Mouse (Mus musculus) lung, embryonic 14.5 days (tissue): ENCODE measurements around the gene Aox2. TPM values are rescaled to one million over a fixed set of nuclear protein-coding genes. Genes with fewer than 3 reads are reported as not detected.

Source experiments
- ATAC-seq: fragments of 200-750 bp; cut with Nextera tagmentation; 2 replicates; pipeline ENCODE4 v1.8.0; 2017; ENCODE audit warnings: mild to moderate bottlenecking, moderate TSS enrichment, moderate library complexity; ENCODE audit not compliant: insufficient read depth
- DNase-seq: peaks from one replicate; pipeline ENCODE4 v3.0.0-alpha.2; 2015
- H3K27ac ChIP-seq: fragments of 300-500 bp; sonication (generic); 2 replicates; pipeline ENCODE4 v1.5.1; 2014; ENCODE audit warnings: low read depth, mild to moderate bottlenecking, moderate library complexity
- H3K27me3 ChIP-seq: fragments of 300-500 bp; sonication (generic); 2 replicates; pipeline ENCODE4 v1.6.1; 2014; ENCODE audit warnings: low read length, control low read depth; ENCODE audit not compliant: insufficient read depth
- H3K36me3 ChIP-seq: fragments of 300-500 bp; sonication (generic); 2 replicates; pipeline ENCODE4 v1.6.1; 2014; ENCODE audit warnings: control low read depth; ENCODE audit not compliant: insufficient read depth
- H3K4me1 ChIP-seq: fragments of 300-500 bp; sonication (generic); 2 replicates; pipeline ENCODE4 v1.6.1; 2014; ENCODE audit warnings: antibody characterized with exemption, control low read depth; ENCODE audit not compliant: insufficient read depth
- H3K4me2 ChIP-seq: fragments of 300-500 bp; sonication (generic); 2 replicates; pipeline ENCODE4 v1.6.1; 2014; ENCODE audit warnings: mild to moderate bottlenecking
- H3K4me3 ChIP-seq: fragments of 300-500 bp; sonication (generic); 2 replicates; pipeline ENCODE4 v1.5.1; 2014; ENCODE audit warnings: low read depth, low read length
- H3K9ac ChIP-seq: fragments of 300-500 bp; sonication (generic); 2 replicates; pipeline ENCODE4 v1.6.1; 2014
- H3K9me3 ChIP-seq: fragments of 300-500 bp; sonication (generic); 2 replicates; pipeline ENCODE4 v1.6.1; 2016; ENCODE audit warnings: low read depth, low read length, control low read depth
- CTCF ChIP-seq: IDR thresholded peaks from 2 replicates; pipeline ENCODE4 v1.5.1; 2016; ENCODE audit warnings: antibody characterized with exemption, low read depth
- WGBS: fragments of 180-500 bp; shearing (Covaris S2); extraction: QIAGEN DNeasy Blood & Tissue Kit; methylation state at CpG from one replicate; pipeline ENCODE4 v1.1.7; 2014; 5-methylcytosine and 5-hydroxymethylcytosine counted together
- polyA plus RNA-seq: library from polyadenylated mRNA; unstranded; fragments of >200 nt; fragmentation: Nextera tagmentation; extraction: Ambion mirVana; gene quantifications from 2 replicates; pipeline ENCODE4 v1.2.1, GENCODE M21; 2014

Aox2 gene
- polyA plus RNA-seq, 1 experiment from 2014 or later: not detected

DNA sequence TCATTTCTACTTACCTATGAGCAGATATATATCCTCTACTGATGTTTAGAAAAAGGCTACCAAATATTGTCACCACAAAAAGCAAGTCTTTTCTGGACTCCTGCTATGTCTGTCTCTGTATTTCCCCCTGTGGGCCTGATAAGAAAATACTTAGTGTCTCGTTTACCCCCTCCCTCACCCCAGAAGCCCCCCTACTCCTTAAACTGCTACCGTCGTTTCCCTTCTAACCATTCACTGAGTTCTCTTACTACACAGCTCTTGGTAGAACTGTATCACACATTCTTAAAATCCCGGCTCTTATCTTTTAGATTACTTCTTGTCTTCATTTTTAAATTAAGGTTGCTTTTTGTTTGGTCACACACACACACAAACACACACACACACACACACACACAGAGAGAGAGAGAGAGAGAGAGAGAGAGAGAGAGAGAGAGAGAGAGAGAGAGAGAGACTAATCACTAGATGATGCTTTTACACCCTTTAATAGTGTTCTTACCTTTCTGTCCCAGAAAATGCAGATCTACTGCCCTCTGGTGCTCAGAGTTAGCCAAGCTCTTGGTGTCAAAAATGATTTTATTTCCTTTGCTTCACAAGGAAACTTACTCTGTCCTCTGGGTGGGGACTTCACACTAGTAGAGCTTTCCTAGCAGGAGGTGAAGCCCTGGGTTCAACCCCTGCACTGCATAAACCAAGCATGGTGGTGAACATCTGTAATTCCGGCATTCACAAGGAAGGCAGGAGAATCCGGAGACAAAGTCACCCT lies 7.1 kb upstream of the Aox2 start:
- Histone ChIP-seq H3K4me1 (no peaks in the 10 kb centered on the region), H3K4me2 (no peak overlapping the region), H3K4me3 (no peak overlapping the region), H3K9me3 (no peaks in the 10 kb centered on the region), H3K27ac (no peak overlapping the region), H3K27me3 (no peaks in the 10 kb centered on the region), H3K36me3 (no peaks in the 10 kb centered on the region), H3K9ac (no peak overlapping the region)
- ATAC-seq (no peak), DNase-seq (peak; percentile 92)
- 43% methylated on average over 6 of the region's 6 CpGs for WGBS
- TF ChIP-seq CTCF: peak; percentile 70

- no peak overlapping the region for H3K4me2 ChIP-seq
- no peak overlapping the region for H3K4me3 ChIP-seq
Observed at GRCm38 (mm10) chr1:58275879-58276278, 2.2 kb upstream of the Aox2 start.

DNA sequence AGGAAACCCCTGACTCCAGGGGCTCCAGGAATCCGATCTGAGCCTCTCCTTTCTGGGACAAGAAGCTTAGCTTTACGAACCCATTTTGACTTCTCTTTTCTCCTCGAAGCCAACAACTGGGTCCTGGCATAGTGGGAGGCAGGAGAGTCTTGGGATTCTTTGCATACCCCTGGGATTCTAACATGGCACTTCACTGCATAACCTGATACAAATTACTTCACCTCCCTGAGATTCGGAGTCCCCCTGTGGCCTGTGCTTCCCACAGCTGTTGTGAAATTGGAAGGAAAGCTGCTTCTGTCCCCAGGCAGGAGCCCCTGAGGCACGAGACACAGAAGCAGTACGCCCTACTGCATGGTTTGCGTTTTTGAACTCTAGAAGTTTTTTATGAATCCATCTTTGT lies 387 bp downstream of the Aox2 start:
- H3K27me3 ChIP-seq: no peaks in the 10 kb centered on the region
- H3K36me3 ChIP-seq: no peaks in the 10 kb centered on the region
- H3K4me2 ChIP-seq: no peak overlapping the region
- no peak for TF ChIP-seq CTCF
- H3K27ac ChIP-seq: no peak overlapping the region
- H3K9ac ChIP-seq: no peak overlapping the region
- ATAC-seq (no peak), DNase-seq (no peak)
- no peaks in the 10 kb centered on the region for H3K9me3 ChIP-seq
- no peaks in the 10 kb centered on the region for H3K4me1 ChIP-seq
- WGBS: 59% methylated on average over 7 of the region's 7 CpGs
- H3K4me3 ChIP-seq: no peak overlapping the region

More at GRCm38 (mm10) chr1:58275879-58276278, 2.2 kb upstream of the Aox2 start:
- H3K36me3 ChIP-seq: no peaks in the 10 kb centered on the region
- TF ChIP-seq CTCF: no peak
- no peak overlapping the region for H3K9ac ChIP-seq
- H3K4me1 ChIP-seq: no peaks in the 10 kb centered on the region
- no peaks in the 10 kb centered on the region for H3K27me3 ChIP-seq
- H3K27ac ChIP-seq: no peak overlapping the region
- ATAC-seq: no peak
- 23% methylated on average over 9 of the region's 9 CpGs for WGBS
- no peak for DNase-seq
- H3K9me3 ChIP-seq: no peaks in the 10 kb centered on the region

DNA sequence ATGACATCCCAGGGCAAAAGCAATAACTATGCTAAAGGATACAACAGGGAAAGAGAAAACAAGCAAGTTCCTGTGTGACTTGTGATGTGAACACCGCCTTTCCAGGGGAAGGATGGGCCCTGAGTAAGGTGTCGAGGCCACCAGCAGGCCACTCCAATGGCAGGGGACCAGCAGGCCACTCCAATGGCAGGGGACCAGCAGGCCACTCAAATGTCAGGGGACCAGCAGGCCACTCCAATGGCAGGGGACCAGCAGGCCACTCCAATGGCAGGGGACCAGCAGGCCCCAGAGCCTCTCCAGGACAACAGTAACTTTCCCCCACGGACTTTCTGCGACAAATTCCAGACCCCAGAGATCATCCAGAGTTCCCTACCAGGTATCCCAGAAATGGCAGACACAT lies 2.3 kb downstream of the Aox2 start:
- H3K27me3 ChIP-seq: no peaks in the 10 kb centered on the region
- WGBS: 71% methylated on average over 4 of the region's 4 CpGs
- H3K4me1 ChIP-seq: no peaks in the 10 kb centered on the region
- H3K9me3 ChIP-seq: no peaks in the 10 kb centered on the region
- no peak overlapping the region for H3K9ac ChIP-seq
- H3K27ac ChIP-seq: no peak overlapping the region
- ATAC-seq (no peak), DNase-seq (no peak)
- H3K4me2 ChIP-seq: no peak overlapping the region
- no peaks in the 10 kb centered on the region for H3K36me3 ChIP-seq
- TF ChIP-seq CTCF: no peak
- H3K4me3 ChIP-seq: no peak overlapping the region

DNA sequence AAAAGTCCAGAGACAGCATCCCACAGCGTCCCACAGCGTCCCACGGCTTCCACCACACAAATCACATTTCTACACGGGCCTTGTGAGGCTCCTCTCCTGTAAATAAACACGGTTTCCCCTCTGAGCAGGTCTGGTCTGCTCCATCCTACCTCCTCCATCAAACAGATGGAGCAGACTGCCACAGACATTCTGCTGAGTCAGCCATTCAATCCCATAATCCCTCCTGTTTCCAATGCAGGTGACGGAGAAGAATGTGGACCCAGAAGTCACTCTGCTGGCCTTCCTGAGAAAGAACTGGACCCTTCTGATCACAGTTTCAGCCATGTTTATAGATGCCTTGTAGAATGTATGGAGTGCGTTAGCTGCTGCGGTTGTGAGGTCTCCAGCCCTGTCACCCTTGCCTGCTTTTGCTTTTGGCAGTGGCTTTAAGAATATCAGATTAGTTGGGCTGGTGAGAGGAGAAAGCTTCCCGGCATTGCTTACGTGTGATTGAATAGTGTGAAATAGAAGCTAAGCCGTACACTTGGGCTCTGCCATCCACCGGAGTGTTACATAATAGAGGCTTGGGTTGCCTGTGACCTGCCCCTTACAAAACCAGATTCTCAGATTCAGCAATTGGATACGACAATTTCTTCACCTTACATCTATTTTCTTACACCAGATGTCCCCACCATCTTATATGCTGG lies 3.0 kb downstream of the Aox2 start:
- ATAC-seq: no peak
- no peak overlapping the region for H3K4me2 ChIP-seq

DNA sequence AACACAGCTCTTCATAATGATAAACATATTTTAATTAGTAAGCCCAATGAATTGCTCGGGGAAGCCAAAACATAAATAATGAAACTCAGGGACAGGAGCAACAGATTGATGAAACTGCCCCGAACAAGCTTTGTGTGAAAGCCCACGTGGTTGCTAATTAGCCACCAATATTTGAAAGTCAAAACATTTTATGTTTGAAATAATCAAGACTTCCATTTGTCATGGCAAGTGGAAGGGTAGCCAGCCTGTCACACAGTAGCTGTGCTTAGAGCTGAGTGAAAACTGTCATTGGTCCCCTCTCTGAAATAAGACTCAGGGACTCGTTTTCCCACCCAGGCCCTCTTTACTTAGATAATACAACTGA lies 3.5 kb downstream of the Aox2 start:
- Histone ChIP-seq H3K4me2 (no peak overlapping the region), H3K9me3 (no peaks in the 10 kb centered on the region), H3K27me3 (no peaks in the 10 kb centered on the region), H3K4me3 (no peak overlapping the region), H3K27ac (no peak overlapping the region), H3K9ac (no peak overlapping the region), H3K36me3 (no peaks in the 10 kb centered on the region), H3K4me1 (no peaks in the 10 kb centered on the region)
- ATAC-seq: no peak
- TF ChIP-seq CTCF: no peak
- WGBS: 63% methylated on average over 4 of the region's 4 CpGs
- no peak for DNase-seq

More for the DNA sequence above, 3.0 kb downstream of the Aox2 start:
- H3K4me1 ChIP-seq: no peaks in the 10 kb centered on the region
- no peaks in the 10 kb centered on the region for H3K9me3 ChIP-seq
- TF ChIP-seq CTCF: no peak
- no peaks in the 10 kb centered on the region for H3K36me3 ChIP-seq
- H3K27ac ChIP-seq: no peak overlapping the region
- H3K4me3 ChIP-seq: no peak overlapping the region
- H3K9ac ChIP-seq: no peak overlapping the region
- DNase-seq: no peak
- WGBS: 64% methylated on average over 13 of the region's 13 CpGs
- no peaks in the 10 kb centered on the region for H3K27me3 ChIP-seq

- Histone ChIP-seq H3K9me3 (no peaks in the 10 kb centered on the region), H3K36me3 (no peaks in the 10 kb centered on the region), H3K27ac (no peak overlapping the region), H3K4me1 (no peaks in the 10 kb centered on the region), H3K27me3 (no peaks in the 10 kb centered on the region), H3K4me2 (no peak overlapping the region), H3K4me3 (no peak overlapping the region), H3K9ac (no peak overlapping the region)
- WGBS: 37% methylated on average over 7 of the region's 7 CpGs
- TF ChIP-seq CTCF: no peak
- no peak for ATAC-seq
- no peak for DNase-seq
Observed at GRCm38 (mm10) chr1:58284505-58284904, 6.4 kb downstream of the Aox2 start.
